Mouse (Mus musculus) left cerebral cortex, adult 18-20 months (tissue): ENCODE results near the gene Kmt2d. TPM values are rescaled to one million over a fixed set of nuclear protein-coding genes. Genes with fewer than 3 reads are reported as not detected.
"Not testable (repeated sequence)": the region's sequence is repeated elsewhere in the genome, so short reads cannot be mapped to it uniquely, and the experiment has no call there.

ENCODE experiments used
- DNase-seq, 2 experiments: peaks; one replicate each; pipeline ENCODE4 v3.0.0; 2021 to 2022; ENCODE audit warnings: low spot score in 2 of 2, mixed read lengths in 1 of 2
- total RNA-seq, 2 experiments: library from RNA; stranded (reverse); gene quantifications; 2 replicates each; pipeline ENCODE4 v1.2.3; 2021

Gene Kmt2d
- total RNA-seq, 2 experiments from 2014 or later: 74.3 to 77.8 TPM

DNA sequence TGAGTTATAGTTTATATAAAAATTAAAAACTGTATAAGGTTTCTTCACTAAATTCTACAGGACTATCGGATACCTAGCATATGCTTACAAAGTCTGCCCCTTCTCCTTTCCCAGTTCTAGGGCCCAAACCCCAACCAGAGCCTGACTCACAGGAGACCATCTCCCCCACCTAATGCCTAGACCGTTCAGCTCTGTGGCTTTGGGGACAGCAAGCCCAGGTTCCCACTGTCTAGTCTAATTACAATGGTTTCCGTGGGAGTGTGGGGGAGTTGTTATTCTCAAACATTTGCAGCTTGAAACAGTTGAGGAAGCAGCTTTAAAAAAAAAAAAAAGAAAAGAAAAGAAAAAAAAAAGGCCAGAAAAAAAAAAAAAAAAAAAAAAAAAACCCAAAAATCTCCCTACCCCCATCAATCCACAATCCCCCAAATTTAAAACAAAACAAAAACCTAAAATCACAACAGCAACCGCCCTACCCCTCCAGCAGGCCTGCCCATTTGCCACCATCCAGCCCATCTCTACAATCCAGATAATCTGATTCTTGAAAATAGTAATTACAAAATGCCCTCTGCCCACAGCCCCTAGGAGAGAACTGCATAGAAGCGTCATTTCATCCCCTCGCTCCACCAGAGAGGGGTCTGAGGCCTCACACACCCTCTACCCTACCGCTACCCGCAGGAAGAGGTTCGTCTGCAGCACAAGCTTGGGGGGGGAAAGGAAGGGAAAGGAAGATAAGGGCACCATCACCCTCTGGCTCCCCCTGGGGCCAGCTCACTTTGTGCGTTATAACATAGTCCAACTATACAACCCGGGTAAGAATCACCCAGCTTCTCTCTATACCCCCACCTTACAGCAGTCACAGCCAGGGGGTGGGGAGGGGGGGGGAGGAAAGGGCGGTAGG is 38.6 kb downstream of the Kmt2d start:
- no peak for DNase-seq

DNA sequence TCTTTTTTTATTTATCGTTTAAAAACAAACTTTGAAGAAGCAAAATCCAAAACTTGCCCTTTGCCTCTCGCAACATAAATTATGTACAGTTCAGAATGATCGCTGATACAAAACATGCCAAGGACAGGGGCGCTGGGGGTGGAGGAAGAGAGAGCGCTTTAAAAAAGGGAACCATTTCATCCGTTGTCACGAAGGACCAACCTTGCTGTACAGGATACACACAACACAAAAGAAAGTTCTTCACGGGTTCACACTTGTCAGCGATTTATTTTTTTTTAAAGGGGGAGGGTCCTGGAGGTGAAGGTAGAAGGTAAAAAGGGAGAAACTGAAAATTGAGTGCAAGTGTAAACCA is 39.3 kb downstream of the Kmt2d start:
- DNase-seq: no peak

DNA sequence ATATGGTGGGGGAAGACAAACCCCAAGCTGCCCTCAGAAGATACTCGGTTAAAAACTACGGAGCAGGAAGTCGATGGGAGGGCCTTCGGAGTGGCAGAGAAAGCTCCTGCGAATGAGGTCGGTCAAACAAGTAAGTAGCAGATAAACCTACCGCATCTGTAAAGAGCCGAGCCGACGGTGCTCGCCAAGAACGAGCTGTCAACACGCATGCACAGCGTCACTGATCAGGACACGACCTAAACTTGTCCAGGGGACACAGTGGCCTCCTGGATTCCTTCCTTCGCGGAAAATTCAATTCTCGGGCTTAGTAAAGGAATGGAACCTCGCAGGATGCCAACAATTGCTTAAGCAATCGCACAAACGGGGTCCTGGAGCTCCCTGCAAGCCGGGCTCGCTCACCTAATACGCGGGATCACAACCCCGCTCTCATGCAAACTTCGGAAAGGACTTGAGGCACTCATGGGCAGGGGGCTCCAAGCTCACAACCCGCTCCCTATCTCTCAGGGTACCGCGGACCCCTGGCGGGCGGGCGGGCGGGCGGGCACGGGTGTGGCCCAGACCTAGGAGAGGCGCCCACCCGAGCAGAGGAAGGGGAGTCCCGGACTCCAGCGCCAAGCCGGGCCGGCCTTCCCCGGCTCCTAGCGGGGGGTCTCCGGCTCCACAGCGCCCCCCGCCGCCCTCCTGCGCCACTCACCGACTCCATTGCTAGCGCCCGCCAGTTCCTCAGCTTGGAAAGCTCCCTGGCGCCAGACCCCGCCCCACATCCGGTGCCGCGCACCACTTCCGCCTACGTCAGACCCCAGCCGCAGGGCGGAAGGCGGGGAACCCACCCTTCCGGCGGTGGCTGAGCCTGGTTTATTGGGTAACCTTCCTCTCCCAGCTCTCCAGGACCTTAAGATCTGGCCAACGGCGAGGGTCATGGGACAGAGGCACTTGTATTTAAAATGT is 40.0 kb downstream of the Kmt2d start, which contains the start of gene Prkag1:
Prkag1 (minus strand) TSS at position 786 of the 948 bp plus-strand sequence.
- peak; percentile 93 to 95 for DNase-seq

DNA sequence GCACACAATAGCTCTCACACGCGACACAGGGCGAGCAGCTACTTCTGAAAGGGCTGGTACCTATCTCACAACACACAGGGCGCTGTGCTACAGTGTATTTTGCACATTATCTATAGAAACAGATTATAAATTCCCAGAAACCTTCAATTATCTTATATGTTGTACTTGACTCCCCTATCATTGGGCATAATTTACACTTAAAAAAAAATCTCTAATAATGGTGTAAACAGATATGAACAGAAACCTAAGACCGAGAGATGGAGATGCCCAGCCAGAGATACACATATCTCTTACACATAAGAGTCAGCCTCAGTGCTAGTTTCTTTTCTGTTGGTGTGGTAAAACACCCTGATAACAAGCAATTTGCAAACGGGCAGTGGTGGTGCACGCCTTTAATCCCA is 43.4 kb downstream of the Kmt2d start:
- no peak for DNase-seq

DNA sequence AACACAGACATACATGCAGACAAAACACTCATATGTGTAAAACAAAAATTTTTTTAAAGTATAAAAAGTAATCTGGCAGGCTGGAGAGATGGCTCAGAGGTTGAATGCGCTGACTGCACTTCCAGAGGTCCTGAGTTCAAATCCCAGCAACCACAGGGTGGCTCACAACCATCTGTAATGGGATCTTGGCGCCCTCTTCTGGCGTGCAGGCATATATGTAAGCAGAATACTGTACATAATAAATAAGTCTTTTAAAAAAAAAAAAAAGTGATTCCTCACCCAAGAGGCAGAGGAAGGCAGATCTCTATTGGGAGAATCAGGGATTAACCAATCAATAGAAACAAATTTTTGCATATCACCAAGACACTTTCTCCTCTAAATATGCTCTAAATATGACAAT is 47.6 kb downstream of the Kmt2d start:
- no peak for DNase-seq

DNA sequence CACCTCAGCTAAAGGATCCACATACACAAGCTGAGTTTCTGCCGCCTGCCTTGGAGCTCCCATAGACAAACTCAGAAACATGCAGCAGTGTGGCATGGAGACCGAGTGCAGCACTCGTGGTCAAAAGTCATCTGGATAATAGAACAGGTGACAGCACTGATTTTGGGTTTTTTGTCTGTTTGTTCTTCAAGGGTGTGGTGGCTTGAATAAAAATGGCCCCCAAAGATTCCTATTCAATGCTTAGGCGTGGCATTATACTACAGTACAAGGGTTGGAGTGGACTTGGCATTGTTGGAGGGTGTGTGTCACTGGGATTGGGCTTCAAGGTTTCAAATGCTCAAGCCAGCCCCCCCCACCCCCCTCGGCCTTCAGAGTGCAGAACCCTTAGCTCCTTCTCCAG is 48.9 kb downstream of the Kmt2d start:
- no peak for DNase-seq

DNA sequence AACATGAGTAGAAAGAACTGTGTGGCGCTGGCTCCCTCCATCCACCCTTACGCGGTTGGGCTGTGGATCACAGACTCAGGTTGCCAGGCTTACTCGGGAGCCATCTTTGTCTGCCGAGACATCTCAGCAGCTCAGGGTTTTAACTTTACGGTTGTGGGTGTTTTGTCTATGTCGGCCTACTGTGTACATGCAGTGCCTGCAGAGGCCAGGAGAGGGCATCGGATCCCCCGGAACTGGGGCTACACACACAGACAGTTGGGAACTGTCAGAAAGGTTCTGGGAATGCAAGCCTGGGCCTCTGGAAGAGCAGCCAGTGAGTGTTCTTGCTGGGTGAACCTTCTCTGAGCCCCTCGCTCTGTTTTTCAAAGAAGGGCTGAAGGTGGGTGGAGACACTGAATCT is 49.6 kb downstream of the Kmt2d start:
- no peak for DNase-seq

DNA sequence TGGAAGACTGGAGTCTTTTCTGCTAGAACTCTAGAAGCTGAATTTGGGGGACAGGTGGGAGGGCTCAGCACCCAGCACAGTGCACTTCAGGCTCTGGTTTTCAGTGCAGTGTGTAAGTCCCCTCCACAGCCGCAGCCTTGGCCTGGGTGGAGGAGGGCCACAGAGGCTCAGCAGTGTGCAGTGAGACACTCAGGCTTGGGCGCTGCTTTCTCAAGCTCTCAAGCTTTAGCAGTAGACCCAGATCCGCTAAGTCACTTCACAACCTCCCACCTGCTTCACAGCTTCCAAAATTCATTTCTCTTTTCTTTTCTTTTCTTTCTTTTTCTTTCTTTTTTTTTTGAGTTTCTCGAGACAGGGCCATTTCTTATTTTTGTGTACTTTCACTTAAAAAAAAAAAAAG is 50.1 kb downstream of the Kmt2d start:
- peak in 1 of 2 experiments; percentile 28 for DNase-seq

DNA sequence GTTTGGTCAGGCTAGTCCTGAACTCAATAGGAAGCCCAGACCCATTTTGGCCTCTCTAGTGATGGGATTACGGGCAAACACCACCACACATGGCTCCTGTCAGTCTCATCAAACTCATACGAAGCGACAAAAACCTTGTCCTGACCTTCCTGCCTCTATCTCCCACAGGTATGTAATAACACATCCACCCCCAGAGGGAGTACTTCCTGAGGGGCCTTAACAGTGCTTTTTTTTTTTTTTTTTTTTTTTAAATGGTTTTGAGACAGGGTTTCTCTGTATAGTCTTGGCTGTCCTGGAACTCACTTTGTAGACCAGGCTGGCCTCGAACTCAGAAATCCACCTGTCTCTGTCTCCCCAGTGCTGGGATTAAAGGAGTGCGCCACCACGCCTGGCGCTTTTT is 52.8 kb downstream of the Kmt2d start:
- DNase-seq: no peak

DNA sequence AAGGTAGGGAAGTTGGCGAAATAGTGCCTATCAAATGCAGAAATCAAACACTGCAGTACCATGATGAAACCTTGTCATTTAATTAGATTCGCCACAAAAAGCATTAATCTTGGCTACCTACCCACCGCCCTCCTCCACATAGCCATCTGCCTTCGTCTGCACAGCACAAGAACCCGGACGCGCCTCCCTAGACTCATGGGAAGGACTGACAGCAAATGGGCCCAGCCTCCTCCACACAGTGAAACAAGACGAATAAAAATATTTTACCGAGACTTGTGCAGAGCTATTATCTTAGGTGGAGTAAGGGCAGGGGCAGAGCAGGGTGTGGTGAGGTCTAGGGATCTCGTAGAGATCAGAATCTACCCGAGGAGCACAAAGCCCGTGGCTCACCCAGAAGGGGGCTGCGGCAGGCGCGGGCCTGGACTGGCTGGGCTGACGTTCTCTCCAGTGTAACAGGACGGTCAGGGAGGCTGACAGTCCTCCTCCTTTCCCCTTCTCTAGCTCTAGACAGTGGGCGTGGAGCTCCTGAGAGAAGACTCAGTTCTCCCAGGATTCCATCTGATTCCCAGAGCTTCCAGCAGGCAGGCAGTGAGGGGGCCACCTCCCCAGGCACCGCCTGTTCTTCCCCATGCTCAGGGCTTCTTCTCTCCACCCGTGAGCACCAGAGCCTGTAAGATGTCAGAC is 58.1 kb downstream of the Kmt2d start:
- peak; percentile 67 to 82 for DNase-seq

DNA sequence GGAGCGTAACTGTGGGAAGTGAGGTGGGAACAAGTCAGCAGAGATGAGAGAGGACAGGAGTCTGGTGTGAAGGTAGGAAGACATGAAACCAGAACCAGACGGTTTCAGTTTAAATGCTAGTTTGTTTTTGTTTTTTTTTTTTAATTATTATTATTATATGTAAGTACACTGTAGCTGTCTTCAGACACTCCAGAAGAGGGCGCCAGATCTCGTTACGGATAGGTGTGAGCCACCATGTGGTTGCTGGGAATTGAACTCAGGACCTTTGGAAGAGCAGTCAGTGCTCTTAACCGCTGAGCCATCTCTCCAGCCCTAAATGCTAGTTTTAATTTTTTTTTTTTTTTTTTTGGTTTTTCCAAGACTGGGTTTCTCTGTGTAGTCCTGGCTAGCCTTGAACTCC is 60.8 kb downstream of the Kmt2d start:
- DNase-seq: not testable (repeated sequence)

DNA sequence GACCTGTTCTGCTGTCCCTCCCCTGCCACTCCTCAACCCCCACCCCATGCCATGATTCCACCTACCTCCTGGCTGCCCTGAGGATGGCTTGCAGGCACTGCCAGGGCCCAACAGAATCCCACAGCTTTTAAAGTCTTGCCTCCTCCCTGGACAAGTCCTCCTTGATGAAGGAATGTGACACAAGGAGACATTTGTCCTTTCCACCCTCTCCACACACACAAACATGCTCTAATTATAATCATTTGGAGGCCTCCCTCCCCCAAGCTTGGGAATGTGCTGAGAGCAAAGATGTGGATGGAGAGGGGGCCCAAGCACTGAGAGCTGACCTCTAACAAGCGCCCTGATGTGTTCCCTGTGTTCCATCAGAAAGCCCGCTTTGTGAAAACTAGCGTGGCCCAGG is 61.6 kb downstream of the Kmt2d start, which contains the start of gene Ddn:
Ddn (minus strand) TSS at position 101 of the 400 bp plus-strand sequence.
- no peak for DNase-seq

DNA sequence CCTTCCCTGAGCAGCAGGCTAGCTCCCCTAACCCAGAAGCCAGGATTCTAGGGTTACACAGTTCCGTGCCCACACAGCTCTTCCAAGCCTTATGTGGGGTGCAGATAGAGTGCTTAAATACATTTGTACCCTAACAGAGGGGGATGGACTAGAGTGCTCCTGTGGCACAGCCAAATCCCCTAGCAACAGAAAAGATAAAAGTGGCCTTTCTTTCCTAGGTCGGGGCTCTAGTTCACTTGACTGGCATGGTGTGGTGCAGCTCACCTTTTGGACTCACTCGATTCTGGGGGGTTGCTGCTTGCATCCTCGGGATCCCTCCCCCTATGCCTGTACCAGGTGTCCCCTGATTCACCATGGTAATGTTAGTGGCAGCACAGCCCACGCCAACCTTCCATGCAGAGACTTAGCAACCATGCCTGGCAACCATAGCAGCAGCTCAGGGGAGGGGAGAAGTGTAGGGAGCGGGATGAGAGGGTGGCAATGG is 62.3 kb downstream of the Kmt2d start:
- peak; percentile 74 to 88 for DNase-seq

DNA sequence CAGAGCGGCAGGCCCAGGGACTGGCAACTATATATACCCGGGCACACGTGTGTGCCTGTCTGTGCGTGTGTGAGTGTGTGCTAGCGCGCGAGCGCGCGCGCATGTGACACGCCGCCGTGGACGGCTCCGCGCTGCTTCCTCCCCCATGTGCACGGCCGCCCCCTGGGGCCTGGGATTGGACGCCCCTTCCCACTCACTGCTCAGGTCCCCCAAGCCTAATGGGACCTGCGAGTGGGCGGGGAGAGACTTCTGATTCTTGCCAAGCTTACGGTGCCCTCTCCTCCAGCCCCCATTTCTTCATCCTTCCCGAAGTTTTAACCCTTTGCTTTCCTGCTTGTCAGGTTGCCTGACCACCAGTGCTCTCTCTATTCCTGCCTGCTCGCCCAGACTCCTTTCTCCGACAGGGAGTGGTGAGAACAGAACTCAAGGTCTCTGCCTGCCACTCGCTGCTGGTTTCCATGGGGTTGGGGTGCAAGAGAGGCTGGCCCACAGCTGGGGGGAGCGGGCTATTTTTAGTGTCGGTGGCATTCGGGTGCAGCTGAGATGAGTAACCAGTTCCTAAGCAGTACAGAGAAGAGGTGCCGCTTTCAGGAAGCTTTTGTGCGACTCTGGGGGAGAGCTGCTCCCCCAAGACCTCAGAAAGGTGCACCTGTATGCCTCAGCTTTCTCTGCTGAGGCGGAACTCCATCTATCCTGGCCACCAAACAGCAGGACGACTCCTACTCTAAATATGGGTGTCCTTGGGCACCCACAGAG is 62.9 kb downstream of the Kmt2d start:
- peak; percentile 78 to 86 for DNase-seq

DNA sequence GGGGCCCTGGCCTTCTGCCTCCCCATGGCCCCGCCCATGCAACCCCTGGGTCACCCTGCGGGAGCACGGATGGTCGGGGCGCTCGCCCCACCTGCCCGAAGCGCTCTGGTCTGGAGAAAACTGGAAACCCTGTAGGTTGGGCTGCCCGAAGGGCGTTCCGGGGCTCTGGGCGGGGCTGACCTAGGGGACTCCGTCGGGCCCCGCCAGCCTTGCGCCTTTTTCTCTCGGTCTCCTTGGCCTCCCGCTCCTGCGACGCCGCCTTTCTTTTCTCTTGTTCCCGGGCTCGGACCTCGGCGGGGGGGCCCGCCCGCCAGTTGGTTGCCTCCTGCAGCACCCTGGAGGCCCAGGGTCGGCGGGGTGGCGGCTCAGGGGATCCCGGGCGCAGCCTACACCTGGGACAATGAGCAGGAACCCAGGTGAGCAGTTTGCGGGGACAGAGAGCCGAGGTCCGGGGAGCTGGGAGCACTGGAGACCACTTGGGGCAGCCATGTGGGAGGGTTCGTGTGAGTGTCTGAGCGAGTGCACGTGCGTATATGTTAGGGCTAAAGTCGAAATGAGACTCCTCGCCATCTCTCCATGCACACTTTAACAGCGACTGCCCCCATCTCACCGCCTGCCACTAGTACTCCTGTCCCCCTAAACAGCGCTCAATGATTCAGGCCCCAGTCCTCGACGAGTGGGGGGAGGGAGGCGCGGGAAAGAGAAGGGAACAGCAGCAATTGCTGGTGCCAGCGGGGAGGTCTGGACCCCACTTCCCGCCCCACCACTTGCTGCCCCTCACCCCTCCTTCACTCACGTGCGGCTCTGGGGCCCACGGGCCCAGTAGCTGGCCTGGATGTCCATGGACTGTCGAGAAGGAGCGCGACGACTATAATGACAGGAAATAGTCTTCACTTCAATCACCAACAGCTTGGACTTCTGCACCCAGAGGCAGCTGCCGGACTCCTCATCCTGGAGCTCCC is 63.9 kb downstream of the Kmt2d start:
- DNase-seq: no peak

DNA sequence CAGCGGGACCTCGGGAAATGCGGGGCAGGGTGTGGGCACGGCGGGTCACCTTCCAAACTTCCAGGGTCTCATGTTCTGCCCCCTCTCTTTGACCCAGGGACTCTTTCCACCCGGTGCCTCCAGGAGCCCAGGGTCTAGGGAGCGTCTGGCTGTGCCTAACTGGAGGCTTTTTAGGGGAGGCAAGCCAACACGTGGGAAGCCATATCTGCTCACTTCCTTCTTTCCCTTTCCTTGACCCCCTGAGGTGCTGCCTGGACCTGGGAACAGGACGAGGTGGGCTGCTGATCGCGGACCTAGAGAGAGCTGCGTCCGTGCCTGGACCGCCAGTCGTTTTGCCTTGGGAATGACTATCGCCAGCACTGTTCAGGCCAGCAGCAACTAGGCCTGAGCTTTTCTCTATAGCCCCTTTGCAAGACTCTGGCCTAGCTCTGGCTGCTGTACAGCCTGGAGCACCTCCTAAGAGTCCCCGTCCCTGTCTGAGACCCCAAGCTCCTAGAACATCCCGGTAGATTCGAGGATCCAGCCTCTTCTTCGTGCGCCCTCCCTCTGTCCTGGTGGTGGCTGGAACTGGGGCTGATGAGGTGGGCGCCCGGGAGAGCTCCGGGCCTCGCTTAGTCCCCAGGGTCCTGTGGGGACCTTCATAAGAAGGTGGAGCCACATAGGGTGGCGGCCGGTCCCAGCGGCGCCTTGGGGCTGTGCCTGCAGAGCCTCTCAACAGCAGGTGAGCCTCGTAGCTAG is 64.8 kb downstream of the Kmt2d start:
- DNase-seq: no peak

DNA sequence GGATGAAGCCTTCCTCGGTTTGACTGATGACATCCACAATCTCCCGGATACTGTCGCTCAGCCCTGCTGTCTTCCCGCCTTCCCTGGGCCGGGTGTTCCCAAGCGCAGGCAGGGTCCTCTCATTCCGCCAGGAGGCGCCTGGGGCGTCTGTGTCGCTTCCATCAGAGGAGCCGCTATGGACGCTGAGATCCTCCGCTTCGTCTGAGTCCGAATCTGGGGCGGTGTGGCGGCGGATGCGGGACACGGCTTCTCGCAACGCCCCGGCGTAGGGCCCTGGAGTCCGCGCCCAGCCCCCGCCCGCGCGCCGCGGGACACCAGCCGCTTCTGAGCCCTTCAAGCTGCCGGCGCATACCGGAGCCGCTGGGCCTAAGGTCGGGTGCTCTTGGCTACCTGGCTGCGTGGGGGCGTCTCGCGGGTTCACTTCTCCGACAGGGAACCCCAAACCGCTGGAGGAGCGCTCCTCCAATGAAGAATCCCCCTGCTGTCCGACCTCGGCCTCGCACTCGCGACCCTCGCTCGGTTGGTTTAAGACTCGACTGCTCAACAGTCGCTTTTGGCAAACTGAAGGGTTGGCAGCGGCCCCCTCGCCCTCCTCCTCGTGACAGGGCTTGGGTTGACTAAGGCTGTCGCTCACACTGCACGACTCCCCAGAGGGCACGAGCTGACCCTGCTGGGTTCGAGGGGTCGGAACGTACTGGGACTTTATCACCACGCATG is 65.5 kb downstream of the Kmt2d start:
- peak; percentile 80 to 84 for DNase-seq

DNA sequence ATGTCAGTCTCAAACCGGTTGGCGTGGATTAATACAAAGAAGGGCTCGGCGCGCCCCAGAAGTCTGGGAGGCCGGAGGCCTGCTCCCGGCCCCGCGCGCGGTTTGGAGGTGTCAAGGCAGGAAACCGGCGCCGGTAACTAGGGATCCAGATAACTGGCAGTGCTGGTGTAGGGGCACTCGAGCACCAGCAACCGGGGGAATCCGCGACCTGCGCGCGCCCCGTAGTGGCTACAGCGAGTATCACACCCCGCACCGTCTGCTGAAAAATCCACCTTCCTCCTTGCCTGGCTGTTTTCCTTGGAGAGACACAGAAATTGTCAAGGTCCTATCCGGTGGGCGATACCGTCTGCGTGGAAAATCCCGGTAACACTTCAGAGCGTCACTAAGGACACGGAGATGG is 67.0 kb downstream of the Kmt2d start:
- DNase-seq: peak; percentile 92 to 93
